Mouse (Mus musculus) C2C12 (cell line): ENCODE measurements around the gene 5031439G07Rik.

ENCODE experiments used
- CEBPB ChIP-seq: IDR thresholded peaks from one replicate; pipeline ENCODE4 v1.6.1; 2011; ENCODE audit warnings: low read depth, mild to moderate bottlenecking, control low read depth, moderate library complexity
- CTCF ChIP-seq: IDR thresholded peaks from one replicate; pipeline ENCODE4 v1.5.1; 2011; ENCODE audit not compliant: control insufficient read depth, insufficient read depth, insufficient read length
- MAX ChIP-seq: IDR thresholded peaks from one replicate; pipeline ENCODE4 v1.6.1; 2011; ENCODE audit warnings: mild to moderate bottlenecking, control low read depth
- MYOD1 ChIP-seq: IDR thresholded peaks from one replicate; pipeline ENCODE4 v1.6.1; 2011; ENCODE audit warnings: low read depth; ENCODE audit not compliant: control insufficient read depth, insufficient read length
- MYOG ChIP-seq: IDR thresholded peaks from one replicate; pipeline ENCODE4 v1.6.1; 2011; ENCODE audit not compliant: control insufficient read depth, insufficient read length; ENCODE audit errors: extremely low read depth
- USF1 ChIP-seq: IDR thresholded peaks from one replicate; pipeline ENCODE4 v1.6.1; 2011; ENCODE audit warnings: low read depth, mild to moderate bottlenecking, control low read depth, moderate library complexity

- TF ChIP-seq CTCF, result no peak
- no peak for TF ChIP-seq USF1
- TF ChIP-seq MAX, result no peak
- TF ChIP-seq CEBPB, result no peak
- no peak for TF ChIP-seq MYOD1
- no peak for TF ChIP-seq MYOG
These were observed 75.2 kb downstream of the 5031439G07Rik start for GRCm38 (mm10) chr15:84913201-84913600.
